Mouse (Mus musculus) erythroblast, embryonic 14.5 days (primary cell): Measurements from ENCODE around the gene Lemd2.

Source experiments
- GATA1 ChIP-seq: IDR thresholded peaks from 2 replicates; pipeline ENCODE4 v1.6.1; 2012; ENCODE audit warnings: low read length, inconsistent platforms, mixed read lengths
- TAL1 ChIP-seq: IDR thresholded peaks from 3 replicates; pipeline ENCODE4 v1.6.1; 2012; ENCODE audit warnings: low read length, inconsistent platforms, mixed read lengths

DNA sequence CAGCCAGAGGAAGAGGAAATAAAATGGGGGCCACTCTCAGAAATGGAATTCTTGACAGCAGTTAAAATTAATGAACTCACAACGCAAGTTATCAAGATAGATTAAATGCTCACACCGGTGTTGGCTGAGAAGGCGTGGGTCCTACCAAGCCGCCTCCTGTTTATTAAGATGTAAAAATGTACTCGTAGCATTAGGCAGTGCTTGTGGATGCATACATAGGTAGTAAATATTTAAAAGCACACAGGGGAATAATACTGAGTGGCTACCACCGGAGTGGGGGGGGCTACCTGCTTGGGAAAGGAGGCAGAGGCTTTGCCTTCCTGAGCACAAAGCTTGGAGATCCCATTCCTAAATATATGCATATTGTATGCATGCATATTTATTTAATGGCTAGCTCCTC lies 46.9 kb upstream of the Lemd2 start:
- TF ChIP-seq GATA1 (no peak), TAL1 (no peak)
